ENCODE assay signal across 12 mouse cellular contexts in the genomic region with DNA sequence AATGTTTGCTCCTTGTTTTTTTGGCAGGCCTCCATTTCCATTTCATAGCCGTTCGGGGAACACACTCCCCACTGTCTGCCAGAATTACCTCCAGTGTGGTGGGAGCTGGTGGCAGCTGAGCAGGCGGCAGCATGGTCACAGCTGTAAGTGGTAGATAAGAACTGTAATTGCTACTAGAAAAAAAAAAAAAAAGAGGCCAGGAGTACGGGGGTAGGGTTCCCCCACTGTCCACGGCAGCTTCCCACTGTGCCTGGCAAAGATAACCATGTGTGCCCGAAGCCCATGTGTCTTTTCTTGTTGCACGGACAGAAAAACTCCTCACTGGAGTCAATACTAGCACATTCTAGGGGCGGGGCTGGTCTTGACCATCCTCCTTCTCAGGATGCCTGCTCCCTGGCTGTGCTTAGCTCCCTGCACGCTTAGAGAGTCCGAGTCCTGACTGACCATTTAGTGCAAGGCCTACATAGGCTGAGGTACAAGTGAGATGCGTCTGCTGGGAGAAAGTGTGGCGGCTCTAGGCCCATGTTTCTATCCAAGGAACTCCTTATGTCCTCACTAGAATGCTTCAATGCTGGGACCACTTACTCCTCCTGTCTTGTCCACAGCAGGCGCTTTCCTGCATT. TPM values are rescaled to one million over a fixed set of nuclear protein-coding genes. Genes with fewer than 3 reads are reported as not detected.
DNase-seq lines count a peak whose midpoint lies in the region; ATAC-seq and TF ChIP-seq lines count a peak whose summit lies in the region.
"Had no signal": no experiment of that assay in that cellular context is flagged by ENCODE, and none has a peak within 500 bp of the region (broad histone marks: within the 10 kb centered on the region; RNA-seq: fewer than 3 reads in every experiment).

No protein-coding gene starts in this region.

- no peak overlapping the region for H3K9ac ChIP-seq in forebrain, embryonic 12.5 days
- H3K9ac ChIP-seq in midbrain, embryonic 15.5 days = no peak overlapping the region
- H3K9ac ChIP-seq in liver, embryonic 11.5 days (ENCODE audit: low read depth, low read length) = peak overlapping the region; percentile 25; the same call in 1 of the 2 replicates

- ATAC-seq in forebrain, embryonic 12.5 days (ENCODE audit: low FRiP score) = no peak
- ATAC-seq in midbrain, embryonic 15.5 days (replicated peaks) = no peak
- peak; percentile 95 for ATAC-seq in liver, embryonic 11.5 days (replicated peaks; ENCODE audit: low FRiP score)

- 0 out of 2 replicates have a peak overlapping the region, but pooled peaks have one; percentile 40 for H3K27ac ChIP-seq in forebrain, embryonic 10.5 days
- H3K27ac ChIP-seq in forebrain, embryonic 12.5 days = no peak overlapping the region
- 0 out of 2 replicates have a peak overlapping the region, but pooled peaks have one; percentile 23 for H3K27ac ChIP-seq in midbrain, embryonic 10.5 days (replicated peaks)
- no peak overlapping the region for H3K27ac ChIP-seq in midbrain, embryonic 15.5 days
- H3K27ac ChIP-seq in liver, embryonic 11.5 days (ENCODE audit: low read depth, low read length) = peak overlapping the region; percentile 74
- H3K27ac ChIP-seq in small intestine, adult 2 months (ENCODE audit: insufficient read depth, low read depth, low read length) = no peak overlapping the region

- DNase-seq in forebrain, embryonic 10.5 days (ENCODE audit: extremely low spot score, low spot score) = no peak
- no peak for DNase-seq in midbrain, embryonic 10.5 days (ENCODE audit: low spot score)
- DNase-seq in liver, embryonic 11.5 days (ENCODE audit: low spot score) = no peak
- DNase-seq in kidney, adult 11 months = no peak
- DNase-seq in adrenal gland, postnatal 25 days = no peak
- DNase-seq: adrenal gland, postnatal 36 days; cerebellum, postnatal 10 days; kidney, adult 18-20 months; lung, postnatal 10 days had no signal

- no peak overlapping the region for H3K4me3 ChIP-seq in forebrain, embryonic 10.5 days
- H3K4me3 ChIP-seq in forebrain, embryonic 12.5 days (replicated peaks) = no peak overlapping the region
- H3K4me3 ChIP-seq in midbrain, embryonic 10.5 days = no peak overlapping the region
- H3K4me3 ChIP-seq in midbrain, embryonic 15.5 days = no peak overlapping the region
- no peak overlapping the region for H3K4me3 ChIP-seq in liver, embryonic 11.5 days (ENCODE audit: low read depth, low read length)
- no peak overlapping the region for H3K4me3 ChIP-seq in small intestine, adult 2 months (ENCODE audit: low read depth, low read length)

- 0 out of 2 replicates have a peak, but pooled peaks have one; percentile 22 for TF ChIP-seq POLR2A in small intestine, adult 2 months (IDR thresholded peaks at IDR 0.05; ENCODE audit: low read depth, low read length)

- H3K36me3 ChIP-seq in forebrain, embryonic 10.5 days (replicated peaks) = no peaks in the 10 kb centered on the region
- H3K36me3 ChIP-seq in forebrain, embryonic 12.5 days (replicated peaks) = no peaks in the 10 kb centered on the region
- H3K36me3 ChIP-seq in midbrain, embryonic 10.5 days = no peaks in the 10 kb centered on the region
- no peaks in the 10 kb centered on the region for H3K36me3 ChIP-seq in midbrain, embryonic 15.5 days (replicated peaks)
- H3K36me3 ChIP-seq in liver, embryonic 11.5 days (ENCODE audit: control insufficient read depth, insufficient read depth, low read length) = no peaks in the 10 kb centered on the region
- H3K36me3 ChIP-seq in small intestine, adult 2 months (ENCODE audit: control insufficient read depth, insufficient read depth, low read length) = no peaks in the 10 kb centered on the region

- peaks cover 54% of the 10 kb centered on the region for H3K4me1 ChIP-seq in forebrain, embryonic 10.5 days
- H3K4me1 ChIP-seq in forebrain, embryonic 12.5 days = peaks cover 22% of the 10 kb centered on the region
- peaks cover 33% of the 10 kb centered on the region for H3K4me1 ChIP-seq in midbrain, embryonic 10.5 days
- peaks cover 13% of the 10 kb centered on the region for H3K4me1 ChIP-seq in midbrain, embryonic 15.5 days
- peaks cover 17% of the 10 kb centered on the region for H3K4me1 ChIP-seq in liver, embryonic 11.5 days (replicated peaks; ENCODE audit: control insufficient read depth, insufficient read depth, low read length)
- H3K4me1 ChIP-seq in small intestine, adult 2 months (ENCODE audit: control insufficient read depth, insufficient read depth, insufficient read length, low read length) = peaks cover 21% of the 10 kb centered on the region; the same call in 1 of the 2 replicates

- H3K9me3 ChIP-seq in forebrain, embryonic 10.5 days = no peaks in the 10 kb centered on the region
- no peaks in the 10 kb centered on the region for H3K9me3 ChIP-seq in forebrain, embryonic 12.5 days
- H3K9me3 ChIP-seq in midbrain, embryonic 10.5 days (replicated peaks) = no peaks in the 10 kb centered on the region
- H3K9me3 ChIP-seq in midbrain, embryonic 15.5 days = no peaks in the 10 kb centered on the region
- no peaks in the 10 kb centered on the region for H3K9me3 ChIP-seq in liver, embryonic 11.5 days (ENCODE audit: control insufficient read depth, low read length)

- TF ChIP-seq CTCF in small intestine, adult 2 months (IDR thresholded peaks at IDR 0.05; ENCODE audit: extremely low read depth, insufficient read length, insufficient replicate concordance, low read depth, low read length) = no peak

- H3K27me3 ChIP-seq in forebrain, embryonic 10.5 days (ENCODE audit: poor library complexity, severe bottlenecking) = no peaks in the 10 kb centered on the region
- H3K27me3 ChIP-seq in forebrain, embryonic 12.5 days = peaks cover 7% of the 10 kb centered on the region; the same call in 1 of the 2 replicates
- H3K27me3 ChIP-seq in midbrain, embryonic 10.5 days (ENCODE audit: low read depth, poor library complexity, severe bottlenecking) = peaks cover 36% of the 10 kb centered on the region
- no peaks in the 10 kb centered on the region for H3K27me3 ChIP-seq in midbrain, embryonic 15.5 days (replicated peaks)
- no peaks in the 10 kb centered on the region for H3K27me3 ChIP-seq in liver, embryonic 11.5 days (replicated peaks; ENCODE audit: control insufficient read depth, insufficient read depth, low read length)
- no peaks in the 10 kb centered on the region for H3K27me3 ChIP-seq in small intestine, adult 2 months (ENCODE audit: control insufficient read depth, insufficient read depth, low read length)

- WGBS in forebrain, embryonic 10.5 days = 84% methylated on average over 13 of the region's 13 CpGs
- 73% methylated on average over 13 of the region's 13 CpGs for WGBS in forebrain, embryonic 12.5 days
- 76% methylated on average over 13 of the region's 13 CpGs for WGBS in midbrain, embryonic 10.5 days
- 59% methylated on average over 13 of the region's 13 CpGs for WGBS in midbrain, embryonic 15.5 days
- 36% methylated on average over 13 of the region's 13 CpGs for WGBS in liver, embryonic 11.5 days
- 48% methylated on average over 13 of the region's 13 CpGs for WGBS in small intestine, adult 2 months

- no peak overlapping the region for H3K4me2 ChIP-seq in forebrain, embryonic 12.5 days
- no peak overlapping the region for H3K4me2 ChIP-seq in midbrain, embryonic 15.5 days
- H3K4me2 ChIP-seq in liver, embryonic 11.5 days = peak overlapping the region; percentile 54

RNA-seq across cellular contexts. Expression of a gene that starts 43.0 kb away (rescaled TPM):
- 4.8 and 6.6 TPM in 2 replicates for polyA plus RNA-seq in forebrain, embryonic 10.5 days (2016; fragmentation: Nextera tagmentation; extraction: Ambion mirVana)
- polyA plus RNA-seq in forebrain, embryonic 12.5 days (2016; fragmentation: Nextera tagmentation; extraction: Ambion mirVana) = 6.7 and 6.8 TPM in 2 replicates
- 5.9 and 6.2 TPM in 2 replicates for polyA plus RNA-seq in midbrain, embryonic 10.5 days (2016; fragmentation: Nextera tagmentation; extraction: Ambion mirVana)
- 3.9 and 5.0 TPM in 2 replicates for polyA plus RNA-seq in midbrain, embryonic 15.5 days (2015; fragmentation: Nextera tagmentation; extraction: Ambion mirVana)
- 3.0 and 4.6 TPM in 2 replicates for polyA plus RNA-seq in liver, embryonic 11.5 days (2014; fragmentation: Nextera tagmentation; extraction: Ambion mirVana)
- polyA plus RNA-seq in small intestine, adult 2 months (2012; rRNA removed) = 0.11 and 0.14 TPM in 2 replicates
- total RNA-seq in adrenal gland, postnatal 25 days (2021) = 7.7 and 9.5 TPM in 2 replicates

RNA-seq across cellular contexts. Expression of a gene that starts 43.0 kb away (rescaled TPM):
- 0.86 and 1.0 TPM in 2 replicates for polyA plus RNA-seq in forebrain, embryonic 10.5 days (2016; fragmentation: Nextera tagmentation; extraction: Ambion mirVana)
- polyA plus RNA-seq in forebrain, embryonic 12.5 days (2016; fragmentation: Nextera tagmentation; extraction: Ambion mirVana) = 0.74 TPM in 1 of 2 replicates, not detected in the other
- 0.54 TPM in 1 of 2 replicates, not detected in the other for polyA plus RNA-seq in midbrain, embryonic 10.5 days (2016; fragmentation: Nextera tagmentation; extraction: Ambion mirVana)
- polyA plus RNA-seq in midbrain, embryonic 15.5 days (2015; fragmentation: Nextera tagmentation; extraction: Ambion mirVana) = 0.53 TPM in 1 of 2 replicates, not detected in the other
- 3.9 and 4.4 TPM in 2 replicates for polyA plus RNA-seq in liver, embryonic 11.5 days (2014; fragmentation: Nextera tagmentation; extraction: Ambion mirVana)
- not detected in 2 replicates for polyA plus RNA-seq in small intestine, adult 2 months (2012; rRNA removed)
- total RNA-seq in adrenal gland, postnatal 25 days (2021) = 0.85 and 2.8 TPM in 2 replicates

RNA-seq across cellular contexts. Expression of a gene that starts 43.3 kb away (rescaled TPM):
- polyA plus RNA-seq in forebrain, embryonic 10.5 days (2016; fragmentation: Nextera tagmentation; extraction: Ambion mirVana) = 98.4 and 101 TPM in 2 replicates
- polyA plus RNA-seq in forebrain, embryonic 12.5 days (2016; fragmentation: Nextera tagmentation; extraction: Ambion mirVana) = 91.1 and 106 TPM in 2 replicates
- 97.1 and 104 TPM in 2 replicates for polyA plus RNA-seq in midbrain, embryonic 10.5 days (2016; fragmentation: Nextera tagmentation; extraction: Ambion mirVana)
- polyA plus RNA-seq in midbrain, embryonic 15.5 days (2015; fragmentation: Nextera tagmentation; extraction: Ambion mirVana) = 85.6 and 91.8 TPM in 2 replicates
- polyA plus RNA-seq in liver, embryonic 11.5 days (2014; fragmentation: Nextera tagmentation; extraction: Ambion mirVana) = 67.2 and 73.1 TPM in 2 replicates
- 6.0 and 18.9 TPM in 2 replicates for polyA plus RNA-seq in small intestine, adult 2 months (2012; rRNA removed)
- total RNA-seq in adrenal gland, postnatal 25 days (2021) = 68.0 and 75.4 TPM in 2 replicates

Comparison
In these comparisons a context has a peak if more than half of its experiments do, and no peak if none do; other contexts are left out.
1. H3K27ac ChIP-seq: peak in forebrain, embryonic 10.5 days (single experiment), midbrain, embryonic 10.5 days (single experiment) and liver, embryonic 11.5 days (single experiment); none in forebrain, embryonic 12.5 days (single experiment), midbrain, embryonic 15.5 days (single experiment) and small intestine, adult 2 months (single experiment).